Mouse (Mus musculus): ENCODE results near the gene Cald1. TPM values are rescaled to one million over a fixed set of nuclear protein-coding genes. Genes with fewer than 3 reads are reported as not detected.

Gene Cald1
- polyA plus RNA-seq, 2 experiments: 24.9 to 45.1 TPM

DNA sequence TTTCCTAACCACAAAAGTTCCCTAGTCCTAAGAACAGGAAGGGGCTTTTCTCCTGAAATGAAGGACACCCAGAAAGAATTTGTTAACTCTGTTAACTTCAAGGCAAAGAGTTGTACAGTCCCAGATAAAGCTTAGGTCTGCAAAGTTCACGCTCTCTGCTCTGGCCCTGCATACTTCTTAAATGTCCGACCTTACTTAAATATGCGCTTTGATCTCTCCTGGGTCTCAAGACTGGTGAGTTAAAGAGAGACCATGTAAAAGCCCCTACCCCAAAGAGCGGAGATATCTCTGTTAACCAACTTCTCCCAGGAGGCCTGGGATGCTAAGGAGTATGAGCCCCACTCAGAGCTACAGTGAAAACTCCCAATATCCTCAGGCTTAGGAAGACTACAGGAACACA lies 119.4 kb downstream of the Cald1 start:
- 66% methylated on average over 4 of the region's 4 CpGs for WGBS (ENCODE audit: insufficient replicate concordance)
- Histone ChIP-seq H3K4me1 (replicated peaks; ENCODE audit: control insufficient read depth in 2 of 2, insufficient read depth in 2 of 2, low read length in 1 of 2) (peaks cover 0 to 48% of the 10 kb centered on the region in 2 experiments; a peak in 3 of 4 replicates), H3K4me3 (ENCODE audit: insufficient read depth in 1 of 2, low read depth in 2 of 2, low read length in 2 of 2) (no peak overlapping the region), H3K36me3 (replicated peaks; ENCODE audit: control insufficient read depth, insufficient read depth, low read depth) (no peaks in the 10 kb centered on the region), H3K9ac (replicated peaks) (no peak overlapping the region), H3K9me3 (ENCODE audit: control insufficient read depth, low read length) (no peaks in the 10 kb centered on the region), H3K4me2 (ENCODE audit: low read depth) (no peak overlapping the region), H3K27ac (no peak overlapping the region), H3K27me3 (ENCODE audit: control insufficient read depth, insufficient read depth, low read length) (no peaks in the 10 kb centered on the region)
- no peak for ATAC-seq (ENCODE audit: insufficient read depth)
- DNase-seq (ENCODE audit: low read depth in 3 of 3, low spot score in 3 of 3): no peak
- no peak for TF ChIP-seq EP300 (IDR thresholded peaks at IDR 0.05; ENCODE audit: low read depth)

DNA sequence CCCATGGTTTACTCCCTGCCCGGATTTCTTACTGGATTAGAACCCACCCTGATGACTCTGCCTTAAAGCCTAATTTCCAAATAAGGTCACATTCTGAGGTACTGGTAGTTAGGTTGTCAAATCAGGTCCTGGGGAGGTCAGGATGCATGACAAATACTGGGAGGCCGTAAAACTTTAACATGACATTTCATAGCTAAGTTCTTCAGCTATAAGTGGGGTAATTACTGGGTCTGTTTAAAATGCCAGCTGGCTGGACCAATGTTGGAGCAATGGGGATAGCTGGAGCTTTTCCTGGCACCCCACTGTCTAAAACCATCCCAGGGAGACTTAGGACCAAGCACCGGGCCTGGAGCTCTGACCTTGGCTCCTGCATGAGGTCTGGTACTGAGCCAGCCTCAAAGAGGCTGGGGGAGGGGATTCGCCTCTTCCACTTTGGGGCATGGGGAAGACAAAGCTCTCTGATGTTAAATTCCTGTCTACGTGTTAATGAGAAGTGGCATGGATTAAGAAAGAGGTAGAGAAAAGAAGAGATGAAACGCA lies 120.9 kb downstream of the Cald1 start:
- TF ChIP-seq EP300 (IDR thresholded peaks at IDR 0.05; ENCODE audit: low read depth): no peak
- no peak for TF ChIP-seq CTCF (IDR thresholded peaks at IDR 0.05; ENCODE audit: low read depth)
- H3K27ac ChIP-seq: no peak overlapping the region
- no peaks in the 10 kb centered on the region for H3K9me3 ChIP-seq (ENCODE audit: control insufficient read depth, low read length)
- peaks cover 0 to 45% of the 10 kb centered on the region in 2 experiments; a peak in 3 of 4 replicates for H3K4me1 ChIP-seq (replicated peaks; ENCODE audit: control insufficient read depth in 2 of 2, insufficient read depth in 2 of 2, low read length in 1 of 2)
- no peak overlapping the region for H3K4me3 ChIP-seq (ENCODE audit: insufficient read depth in 1 of 2, low read depth in 2 of 2, low read length in 2 of 2)
- WGBS (ENCODE audit: insufficient replicate concordance): 55% methylated on average over 6 of the region's 6 CpGs
- H3K36me3 ChIP-seq (replicated peaks; ENCODE audit: control insufficient read depth, insufficient read depth, low read depth): no peaks in the 10 kb centered on the region
- H3K4me2 ChIP-seq (ENCODE audit: low read depth): no peak overlapping the region
- no peak for DNase-seq (ENCODE audit: low read depth in 3 of 3, low spot score in 3 of 3)
- H3K27me3 ChIP-seq (ENCODE audit: control insufficient read depth, insufficient read depth, low read length): no peaks in the 10 kb centered on the region
- H3K9ac ChIP-seq (replicated peaks): no peak overlapping the region
- no peak for ATAC-seq (ENCODE audit: insufficient read depth)

DNA sequence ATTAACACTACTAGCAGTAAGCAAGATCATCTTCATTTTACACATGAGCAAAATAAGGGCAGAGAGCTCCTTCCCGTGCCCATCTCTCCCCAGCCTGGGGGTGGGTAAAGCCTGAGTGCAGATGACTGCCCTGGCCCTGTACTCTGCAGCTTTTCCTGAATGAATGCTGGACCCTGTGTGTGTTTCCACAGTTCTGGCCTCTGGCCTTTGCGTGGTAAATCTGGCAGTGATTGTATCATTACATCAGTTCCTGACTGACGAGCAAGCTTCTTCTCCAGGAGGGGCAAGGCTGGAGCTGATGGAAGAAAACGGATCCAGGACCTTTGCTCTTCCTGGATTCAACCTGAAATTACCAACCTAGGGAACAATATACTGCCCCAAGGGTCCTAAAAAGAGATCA lies 122.1 kb downstream of the Cald1 start:
- no peaks in the 10 kb centered on the region for H3K27me3 ChIP-seq (ENCODE audit: control insufficient read depth, insufficient read depth, low read length)
- 43% methylated on average over 4 of the region's 4 CpGs for WGBS (ENCODE audit: insufficient replicate concordance)
- H3K27ac ChIP-seq: no peak overlapping the region
- peaks cover 0 to 38% of the 10 kb centered on the region in 2 experiments; a peak in 3 of 4 replicates for H3K4me1 ChIP-seq (replicated peaks; ENCODE audit: control insufficient read depth in 2 of 2, insufficient read depth in 2 of 2, low read length in 1 of 2)
- H3K4me2 ChIP-seq (ENCODE audit: low read depth): no peak overlapping the region
- no peak for DNase-seq (ENCODE audit: low read depth in 3 of 3, low spot score in 3 of 3)
- no peaks in the 10 kb centered on the region for H3K36me3 ChIP-seq (replicated peaks; ENCODE audit: control insufficient read depth, insufficient read depth, low read depth)
- H3K4me3 ChIP-seq (ENCODE audit: insufficient read depth in 1 of 2, low read depth in 2 of 2, low read length in 2 of 2): no peak overlapping the region
- ATAC-seq (ENCODE audit: insufficient read depth): no peak
- no peaks in the 10 kb centered on the region for H3K9me3 ChIP-seq (ENCODE audit: control insufficient read depth, low read length)
- TF ChIP-seq CTCF (IDR thresholded peaks at IDR 0.05; ENCODE audit: low read depth) (no peak), EP300 (IDR thresholded peaks at IDR 0.05; ENCODE audit: low read depth) (no peak)
- no peak overlapping the region for H3K9ac ChIP-seq (replicated peaks)

DNA sequence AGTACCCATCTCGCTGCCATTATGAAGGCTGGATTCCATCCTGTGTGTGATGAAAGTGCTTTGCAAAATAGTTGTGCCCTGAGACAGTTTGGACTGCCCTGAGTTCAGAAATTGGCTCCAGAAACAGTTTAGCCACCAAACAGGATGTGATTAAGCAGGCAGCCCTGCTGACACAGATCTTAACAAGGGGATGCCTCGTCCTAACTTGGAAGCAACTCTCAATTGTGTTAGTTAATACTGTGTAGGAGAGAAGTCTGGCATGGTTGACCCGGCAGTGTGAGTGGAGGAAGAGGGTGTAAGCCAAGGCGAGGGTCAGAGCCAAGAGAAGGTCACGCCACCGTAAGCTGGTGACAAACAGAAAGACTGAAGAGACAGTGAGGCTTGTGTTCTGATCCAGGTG lies 123.4 kb downstream of the Cald1 start:
- Histone ChIP-seq H3K27ac (no peak overlapping the region), H3K4me3 (ENCODE audit: insufficient read depth in 1 of 2, low read depth in 2 of 2, low read length in 2 of 2) (no peak overlapping the region), H3K9me3 (ENCODE audit: control insufficient read depth, low read length) (no peaks in the 10 kb centered on the region), H3K27me3 (ENCODE audit: control insufficient read depth, insufficient read depth, low read length) (no peaks in the 10 kb centered on the region), H3K9ac (replicated peaks) (no peak overlapping the region), H3K4me2 (ENCODE audit: low read depth) (no peak overlapping the region), H3K4me1 (replicated peaks; ENCODE audit: control insufficient read depth in 2 of 2, insufficient read depth in 2 of 2, low read length in 1 of 2) (peaks cover 0 to 35% of the 10 kb centered on the region in 2 experiments; a peak in 3 of 4 replicates), H3K36me3 (replicated peaks; ENCODE audit: control insufficient read depth, insufficient read depth, low read depth) (no peaks in the 10 kb centered on the region)
- 44% methylated on average over 6 of the region's 6 CpGs for WGBS (ENCODE audit: insufficient replicate concordance)
- DNase-seq (ENCODE audit: low read depth in 3 of 3, low spot score in 3 of 3): no peak
- no peak for TF ChIP-seq CTCF (IDR thresholded peaks at IDR 0.05; ENCODE audit: low read depth)
- no peak for TF ChIP-seq EP300 (IDR thresholded peaks at IDR 0.05; ENCODE audit: low read depth)
- no peak for ATAC-seq (ENCODE audit: insufficient read depth)

DNA sequence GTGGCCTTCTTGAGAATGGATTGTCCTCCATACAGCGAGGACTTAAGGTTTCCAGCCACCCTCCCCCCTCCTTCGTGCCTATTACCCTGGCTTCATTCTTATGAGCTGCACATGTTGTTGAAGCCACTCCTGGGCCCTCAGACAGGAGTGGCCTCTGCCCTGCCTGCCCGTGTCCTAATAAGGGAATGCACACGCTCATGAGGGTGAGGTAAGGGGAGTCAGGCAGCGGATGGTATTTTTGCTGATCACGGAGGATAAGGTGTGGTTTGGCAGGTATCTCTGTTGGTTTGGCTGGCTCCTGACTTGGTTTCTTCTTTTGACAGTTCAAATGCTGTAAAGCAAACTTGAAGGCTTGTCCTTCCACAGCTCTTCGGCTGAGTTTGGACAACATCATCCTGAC lies 124.4 kb downstream of the Cald1 start:
- DNase-seq (ENCODE audit: low read depth in 3 of 3, low spot score in 3 of 3) (no peak), ATAC-seq (ENCODE audit: insufficient read depth) (no peak)
- Histone ChIP-seq H3K36me3 (replicated peaks; ENCODE audit: control insufficient read depth, insufficient read depth, low read depth) (no peaks in the 10 kb centered on the region), H3K27me3 (ENCODE audit: control insufficient read depth, insufficient read depth, low read length) (no peaks in the 10 kb centered on the region), H3K9me3 (ENCODE audit: control insufficient read depth, low read length) (no peaks in the 10 kb centered on the region), H3K9ac (replicated peaks) (no peak overlapping the region), H3K4me1 (replicated peaks; ENCODE audit: control insufficient read depth in 2 of 2, insufficient read depth in 2 of 2, low read length in 1 of 2) (peaks cover 0 to 26% of the 10 kb centered on the region in 2 experiments; a peak in 3 of 4 replicates), H3K4me2 (ENCODE audit: low read depth) (no peak overlapping the region), H3K4me3 (ENCODE audit: insufficient read depth in 1 of 2, low read depth in 2 of 2, low read length in 2 of 2) (no peak overlapping the region), H3K27ac (no peak overlapping the region)
- TF ChIP-seq CTCF (IDR thresholded peaks at IDR 0.05; ENCODE audit: low read depth) (no peak), EP300 (IDR thresholded peaks at IDR 0.05; ENCODE audit: low read depth) (no peak)
- WGBS (ENCODE audit: insufficient replicate concordance): 77% methylated on average over 7 of the region's 7 CpGs
